Mouse (Mus musculus): ENCODE measurements around the gene Ndnf.

Ndnf gene

GRCm38 (mm10) chr6:65758214-65758613 lies 86.8 kb downstream of the Ndnf start:
- DNase-seq (ENCODE audit: low spot score in 2 of 2): no peak

- no peak for DNase-seq (ENCODE audit: low spot score in 2 of 2)
These were observed 87.8 kb downstream of the Ndnf start for GRCm38 (mm10) chr6:65759174-65759573.

- no peak for DNase-seq (ENCODE audit: low spot score in 2 of 2)
These were observed 88.7 kb downstream of the Ndnf start for GRCm38 (mm10) chr6:65760073-65760472.
